Mouse (Mus musculus): Measurements from ENCODE around the gene Olfr295.

Gene Olfr295

GRCm38 (mm10) chr7:86583562-86583961 is at the start of gene Olfr295:
Gene Olfr295, plus strand, starts transcription at chr7:86583862.
- no peak for DNase-seq

- no peak for DNase-seq
Observed at GRCm38 (mm10) chr7:86616543-86616942, 32.9 kb downstream of the Olfr295 start, which contains the start of gene Olfr294. Gene Olfr294, minus strand, starts transcription at chr7:86616643.
